Mouse (Mus musculus): ENCODE measurements around the gene Cpxm2.

Gene Cpxm2

DNA sequence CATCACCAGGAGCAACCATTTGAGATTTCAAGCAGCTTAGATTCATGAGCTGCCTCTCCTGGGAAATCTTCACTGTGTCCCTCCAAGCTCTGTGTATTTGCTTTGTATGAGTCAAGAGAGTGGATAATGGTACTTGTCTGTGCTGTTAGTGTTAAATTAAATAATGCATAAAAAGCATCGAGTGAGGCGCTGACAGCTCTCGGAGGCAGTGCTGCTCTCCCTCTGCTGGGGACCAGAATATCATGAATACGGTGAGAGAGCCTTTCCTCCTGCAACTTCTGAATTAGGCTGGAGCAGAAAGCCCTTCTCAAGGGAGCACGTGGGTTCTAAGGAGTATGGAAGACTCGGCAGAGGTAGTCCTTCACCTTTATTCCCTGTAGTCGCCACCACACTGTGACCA is 29.6 kb downstream of the Cpxm2 start:
- no peak for DNase-seq

DNA sequence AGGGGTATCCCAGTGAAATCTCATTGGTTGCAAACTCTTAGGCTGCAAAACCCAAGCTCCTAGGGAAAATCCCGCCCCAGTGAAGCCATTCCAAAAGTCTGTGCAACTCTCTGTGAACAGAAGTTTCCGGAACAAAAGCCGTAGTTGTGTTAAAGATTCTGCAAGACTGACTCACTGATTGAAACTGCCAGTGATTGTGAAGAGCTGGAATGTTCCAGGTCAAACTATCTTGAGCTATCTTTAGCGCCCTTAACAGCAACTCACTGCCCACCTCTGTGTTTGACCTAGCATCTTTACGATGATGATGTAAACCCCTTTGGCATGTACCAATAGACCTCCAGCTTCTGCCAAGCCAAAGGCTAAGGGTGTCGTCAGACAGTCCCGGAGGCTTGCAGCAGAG is 31.3 kb downstream of the Cpxm2 start:
- no peak for DNase-seq

DNA sequence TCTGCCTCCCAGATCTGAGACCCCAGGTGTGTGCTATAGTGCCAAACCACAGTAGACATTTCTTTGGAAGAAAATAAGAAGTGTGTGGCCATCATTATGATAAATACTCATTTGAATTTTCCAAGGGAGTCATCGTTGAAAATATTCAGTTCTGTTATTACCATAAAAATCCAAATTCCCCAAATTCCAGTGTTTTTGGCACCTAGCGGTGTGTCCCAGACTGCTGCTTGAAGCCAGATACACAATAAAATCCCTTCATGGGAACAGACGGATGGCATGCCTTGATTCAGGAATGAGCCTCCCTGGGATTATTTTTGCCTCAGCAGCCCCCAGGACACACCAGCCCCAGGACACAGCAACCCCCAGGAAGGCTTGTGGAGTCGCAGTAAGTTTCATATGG is 34.7 kb downstream of the Cpxm2 start:
- DNase-seq: no peak

DNA sequence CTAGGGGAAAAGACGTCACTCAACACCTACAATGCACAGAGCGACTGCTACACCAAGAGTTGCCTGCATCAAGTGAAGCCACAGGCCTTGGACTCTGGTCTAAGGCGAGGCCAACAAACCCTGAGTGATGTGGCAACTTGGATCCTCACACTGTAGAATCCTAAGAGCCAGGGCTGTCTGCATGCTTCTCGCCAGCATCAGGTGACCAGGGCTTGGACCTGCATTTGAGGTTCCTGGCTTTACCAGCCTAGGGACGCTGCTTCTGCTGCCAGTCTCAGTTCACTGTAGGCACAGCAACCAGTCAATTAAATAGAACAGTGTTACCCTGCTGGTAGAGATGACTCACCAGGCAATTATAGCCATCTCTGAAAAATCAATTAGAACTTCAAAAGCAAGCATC is 42.8 kb downstream of the Cpxm2 start:
- DNase-seq: no peak

DNA sequence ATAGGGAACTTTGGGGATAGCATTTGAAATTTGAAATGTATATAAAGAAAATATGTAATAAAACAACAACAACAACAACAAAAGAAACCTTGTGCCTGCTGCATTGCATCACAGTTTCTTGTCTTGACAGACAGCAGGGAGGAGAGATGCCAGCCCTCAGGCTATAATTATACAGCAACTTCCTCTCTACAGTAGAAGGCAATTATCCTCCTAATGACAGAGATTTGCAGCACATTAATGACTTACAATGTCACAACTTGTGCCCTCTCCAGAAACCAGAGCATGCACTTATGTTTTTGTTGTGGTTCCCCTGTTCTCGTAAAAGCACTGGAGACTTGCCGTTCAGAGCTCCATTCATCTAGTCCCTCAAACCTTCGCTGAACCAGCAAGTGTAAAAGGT is 44.2 kb downstream of the Cpxm2 start:
- DNase-seq: no peak

DNA sequence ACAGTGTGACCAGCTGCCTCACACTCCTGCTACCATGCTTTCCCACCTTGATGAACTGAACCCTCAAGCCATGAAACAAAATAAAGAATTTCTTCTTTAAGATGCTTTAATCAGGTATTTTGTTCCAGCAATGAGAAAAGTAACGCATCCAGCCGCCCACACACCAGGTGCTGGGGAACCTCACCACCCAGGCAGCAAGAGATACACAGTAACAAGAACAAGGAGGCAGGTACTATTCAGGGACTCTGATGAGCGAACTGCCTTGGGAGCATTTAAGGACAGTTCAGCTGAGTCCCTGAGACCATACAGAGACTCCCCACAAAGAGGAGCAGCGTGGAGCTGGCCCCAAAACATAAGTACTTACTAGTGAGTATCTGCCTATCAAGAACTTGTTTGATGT is 47.6 kb downstream of the Cpxm2 start:
- DNase-seq: no peak

DNA sequence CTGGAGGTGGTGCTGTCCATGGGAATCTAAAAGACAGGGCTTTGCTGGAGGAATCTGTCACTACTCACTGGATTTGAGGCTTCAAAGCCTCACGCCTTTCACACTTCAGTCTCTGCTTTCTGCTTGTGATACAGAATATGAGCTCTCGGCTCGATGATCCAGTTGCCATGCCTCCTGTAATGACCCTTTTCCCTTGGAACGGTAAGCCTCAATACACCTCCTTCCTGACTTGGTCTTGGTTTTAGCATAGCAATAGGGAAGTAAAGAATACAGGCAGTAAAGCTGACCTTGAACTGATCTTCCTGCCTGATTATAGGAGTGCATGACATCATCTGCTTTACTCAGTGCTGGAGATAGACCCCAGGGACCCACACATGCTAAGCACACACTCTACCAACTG is 49.2 kb downstream of the Cpxm2 start:
- no peak for DNase-seq

DNA sequence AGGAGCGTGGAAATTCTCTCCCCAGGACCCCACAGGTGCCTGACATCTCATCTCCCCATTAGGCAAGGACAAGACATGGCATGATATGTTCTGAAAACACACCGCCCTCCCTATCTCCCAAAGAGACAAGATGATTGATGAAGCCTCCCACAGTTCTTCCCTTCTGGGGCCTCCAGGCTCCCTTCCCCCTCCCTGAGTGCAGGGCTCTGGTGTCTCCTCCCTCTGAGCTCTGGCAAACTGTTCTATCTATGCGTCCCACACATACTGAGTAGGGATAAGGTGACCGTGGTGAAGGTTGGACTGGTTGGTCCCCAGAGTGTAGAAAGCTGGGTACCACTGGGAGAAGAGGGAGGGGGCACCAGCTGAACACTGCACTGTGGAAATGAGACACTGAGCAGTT is 56.1 kb downstream of the Cpxm2 start:
- no peak for DNase-seq

DNA sequence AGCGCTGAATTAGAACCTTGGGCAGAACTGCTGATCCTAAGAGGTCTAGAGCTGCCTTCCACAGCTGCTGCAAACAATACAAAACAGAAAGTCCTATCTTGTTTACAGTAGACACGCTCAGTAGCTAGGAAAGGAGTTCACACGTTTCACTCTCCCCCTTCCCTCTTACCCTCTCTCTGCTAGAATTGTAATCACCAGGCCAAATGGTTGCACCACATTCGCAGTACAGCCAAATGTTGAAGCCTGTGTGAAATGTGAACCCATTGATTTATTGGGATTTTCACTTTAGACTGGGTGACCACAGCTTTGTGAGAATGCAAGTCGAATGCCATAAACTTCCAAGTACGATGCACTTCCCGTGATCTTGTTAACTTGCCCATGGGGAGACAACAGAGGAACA is 59.9 kb downstream of the Cpxm2 start:
- DNase-seq: no peak

DNA sequence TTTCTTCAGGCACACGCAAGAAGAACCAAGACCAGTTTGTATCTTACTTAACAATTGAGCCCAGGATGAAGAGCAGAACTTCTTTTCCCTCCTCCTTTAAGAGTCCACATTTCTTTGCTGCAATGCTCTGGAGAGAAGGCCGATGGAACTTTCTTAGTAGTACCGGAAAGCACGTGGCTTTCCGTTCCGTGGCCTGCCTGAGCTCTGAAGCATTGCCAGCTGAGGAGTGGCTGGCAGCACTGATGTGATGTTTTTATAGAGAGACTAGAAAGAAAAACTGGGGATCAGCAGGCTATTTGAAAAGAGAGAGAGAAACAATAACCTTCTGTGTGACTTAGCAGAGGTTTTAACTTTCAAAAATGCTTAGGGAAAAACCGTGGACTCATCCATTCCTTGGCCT is 63.0 kb downstream of the Cpxm2 start:
- no peak for DNase-seq

DNA sequence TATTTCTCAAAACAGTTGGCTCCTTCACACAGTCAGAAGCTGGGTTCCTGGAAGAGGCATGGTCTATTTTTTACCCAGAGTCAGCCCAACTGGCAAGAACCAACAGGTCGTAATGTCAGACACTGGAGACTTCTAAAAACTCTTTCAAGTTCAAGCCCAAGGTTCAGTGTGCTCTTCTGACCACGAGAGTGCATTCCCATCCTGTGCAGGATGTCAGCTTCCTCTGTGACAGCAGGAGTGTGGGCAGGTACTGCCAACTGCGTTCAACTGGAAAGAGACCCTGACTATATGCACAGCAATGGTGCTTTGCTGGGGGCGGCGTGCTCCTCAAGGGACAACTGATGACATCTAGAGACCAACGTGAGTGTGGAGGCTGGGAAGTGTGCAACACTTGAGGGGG is 65.9 kb downstream of the Cpxm2 start:
- no peak for DNase-seq

DNA sequence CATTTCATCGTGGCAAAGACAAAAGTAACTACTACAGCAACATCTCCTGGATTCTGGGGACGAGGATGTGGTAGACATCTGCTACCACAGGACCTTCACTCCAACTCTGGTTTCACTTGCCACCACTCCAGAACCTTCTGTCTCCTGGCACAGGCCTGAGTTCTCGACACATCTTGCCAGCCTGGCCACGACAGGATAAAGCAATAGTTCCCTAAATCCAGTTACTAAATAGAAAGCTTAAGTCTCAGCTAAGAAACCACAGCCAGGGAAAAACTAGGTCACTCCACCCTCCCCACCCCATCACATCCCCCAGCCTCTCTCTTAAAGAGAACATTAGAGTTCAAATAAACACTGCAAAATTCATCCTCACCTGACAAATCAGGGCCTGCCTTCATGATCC is 66.4 kb downstream of the Cpxm2 start:
- no peak for DNase-seq

DNA sequence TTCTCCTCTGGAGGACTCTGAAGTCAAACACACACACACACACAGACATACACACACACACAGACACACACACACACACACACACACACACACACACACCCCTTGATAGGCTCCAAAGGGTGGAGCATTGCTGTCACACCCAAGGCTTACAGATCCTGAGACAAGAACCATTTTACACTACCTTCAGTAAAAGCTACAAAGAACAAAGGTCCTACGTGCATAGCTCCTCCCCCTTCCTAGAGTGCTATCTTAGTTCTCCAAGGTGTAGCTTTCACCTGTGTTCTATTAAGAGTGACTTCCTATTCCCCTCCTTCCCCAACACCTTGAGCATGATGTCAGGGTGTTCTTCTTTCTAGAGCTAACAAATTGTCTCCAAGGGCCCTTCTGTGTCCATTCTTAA is 78.7 kb downstream of the Cpxm2 start:
- DNase-seq: no peak

DNA sequence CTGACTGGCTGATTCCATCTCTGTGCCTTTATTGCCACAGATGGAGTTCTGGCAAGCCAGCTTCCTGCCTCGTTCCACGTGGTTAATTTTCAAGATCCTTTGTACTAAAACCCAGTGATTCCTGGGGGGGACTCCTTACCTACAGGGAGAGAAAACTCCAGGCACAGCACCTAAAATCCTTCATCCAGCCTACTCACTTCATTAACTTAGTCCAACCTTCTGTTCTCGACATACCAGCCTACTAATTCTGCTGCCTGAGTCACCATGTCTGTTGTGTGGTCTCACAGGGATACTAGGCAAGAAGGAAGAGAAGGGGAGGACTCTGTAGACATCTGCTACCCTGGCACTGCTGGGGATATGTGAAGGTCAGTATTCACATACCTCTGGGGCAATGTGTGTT is 80.0 kb downstream of the Cpxm2 start:
- no peak for DNase-seq

DNA sequence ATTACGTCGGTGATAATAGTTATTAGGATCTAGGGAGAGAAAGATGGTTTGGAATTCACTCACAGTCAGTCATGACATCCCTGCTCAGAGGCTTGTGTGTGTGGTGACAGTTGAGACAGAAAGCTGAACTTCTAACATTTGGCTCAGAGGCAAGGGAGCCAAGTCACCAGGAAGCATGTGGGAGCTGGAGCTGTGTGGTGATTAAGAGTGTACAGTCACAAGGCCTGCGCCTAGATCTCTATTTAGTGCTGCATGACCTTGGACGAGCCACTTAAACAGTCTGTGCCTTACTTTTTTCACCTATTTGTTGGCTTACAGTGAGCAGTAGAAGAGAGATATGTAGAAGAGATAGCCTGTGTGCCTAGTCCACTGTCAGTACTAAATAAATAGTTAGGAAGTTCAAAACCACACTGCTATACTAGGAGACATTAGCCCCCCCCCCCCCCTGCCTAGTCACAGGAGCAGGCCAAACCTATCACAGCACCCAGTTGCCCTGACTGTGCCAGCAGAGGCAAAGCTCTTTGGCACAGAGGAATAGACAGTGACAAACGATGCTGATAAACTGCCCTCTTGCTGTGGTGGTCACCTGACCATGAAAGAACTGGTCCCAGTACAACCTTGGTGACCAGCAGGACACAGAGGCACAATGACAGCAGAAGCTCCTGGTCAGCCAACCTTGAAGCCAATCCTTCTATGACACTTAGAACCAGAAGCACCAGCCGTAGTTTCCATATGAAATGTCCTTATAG is 83.5 kb downstream of the Cpxm2 start:
- DNase-seq: no peak

DNA sequence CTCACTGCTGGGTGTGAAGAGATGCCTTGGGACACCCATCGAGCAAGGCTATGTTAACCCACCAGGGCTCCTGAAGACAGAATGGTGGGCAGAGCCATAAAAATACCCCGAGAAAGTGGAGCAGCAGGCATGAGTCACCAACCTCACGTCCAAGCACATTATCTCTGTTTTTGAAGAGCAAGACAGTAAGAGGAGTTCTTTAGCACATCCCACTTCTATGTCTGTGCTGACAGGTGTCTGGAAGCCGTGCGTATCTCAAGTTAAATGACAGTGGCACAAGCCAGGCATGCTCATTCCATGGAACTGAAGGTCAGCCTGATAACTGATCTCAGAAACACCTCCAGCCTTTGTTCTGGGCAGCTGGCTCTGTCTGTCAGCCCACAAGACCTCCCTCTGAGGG is 86.6 kb downstream of the Cpxm2 start:
- no peak for DNase-seq

DNA sequence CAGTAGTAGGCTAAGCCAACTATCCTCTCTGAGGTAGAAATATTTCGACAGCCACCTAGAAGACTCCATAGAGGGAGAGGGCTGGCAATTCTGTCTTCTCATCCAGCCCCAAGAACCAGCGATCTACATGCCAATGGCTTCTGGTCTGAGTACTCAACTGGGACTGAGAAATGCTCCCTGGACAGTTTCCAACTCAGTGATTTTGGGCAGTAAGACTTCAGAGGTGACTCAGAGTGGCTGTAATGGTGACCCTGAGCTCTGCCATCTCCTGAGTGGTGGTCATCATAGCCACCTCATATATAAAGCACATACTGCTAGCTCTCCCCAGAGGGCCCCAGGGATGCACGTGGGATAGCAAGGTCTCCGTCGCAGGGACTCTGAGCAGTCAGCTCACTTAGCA is 87.0 kb downstream of the Cpxm2 start:
- no peak for DNase-seq

DNA sequence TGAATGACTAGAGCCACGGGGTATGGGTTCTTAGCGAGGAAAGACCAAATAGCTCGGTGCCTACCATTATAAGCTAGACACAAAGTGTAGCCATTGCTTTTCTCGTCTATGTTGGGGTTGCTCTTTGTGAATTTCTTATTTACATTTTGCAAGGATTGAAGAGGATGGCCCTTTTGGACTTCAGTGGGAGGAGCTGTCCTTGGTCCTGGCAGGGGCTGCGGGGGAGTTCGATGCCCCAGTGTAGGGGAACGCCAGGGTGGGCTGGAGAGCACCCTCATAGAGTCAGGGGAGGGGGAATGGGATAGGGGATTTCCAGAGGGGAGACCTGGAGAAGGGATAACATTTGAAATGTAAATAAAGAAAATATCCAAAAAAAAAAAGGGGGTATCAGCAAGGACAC is 94.4 kb downstream of the Cpxm2 start:
- DNase-seq: no peak

DNA sequence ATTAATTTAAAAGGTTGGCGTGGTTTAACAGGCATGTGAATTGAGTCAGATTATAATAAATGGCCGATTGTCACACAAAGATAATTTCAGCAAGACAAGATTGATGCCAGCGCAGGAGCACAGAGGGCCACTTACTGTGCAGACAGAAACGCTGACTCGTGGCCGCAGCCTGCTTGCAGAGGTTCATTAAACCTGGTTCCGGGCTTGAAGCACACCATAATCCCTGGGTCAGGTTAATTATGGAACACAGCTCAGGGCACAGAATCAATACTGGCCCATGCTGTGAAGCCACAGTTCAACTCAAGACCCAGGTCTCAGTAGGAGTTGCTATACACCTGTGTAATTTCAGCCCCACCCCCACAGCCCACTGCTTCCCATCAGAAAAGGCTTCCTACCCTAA is 98.0 kb downstream of the Cpxm2 start:
- DNase-seq: no peak

DNA sequence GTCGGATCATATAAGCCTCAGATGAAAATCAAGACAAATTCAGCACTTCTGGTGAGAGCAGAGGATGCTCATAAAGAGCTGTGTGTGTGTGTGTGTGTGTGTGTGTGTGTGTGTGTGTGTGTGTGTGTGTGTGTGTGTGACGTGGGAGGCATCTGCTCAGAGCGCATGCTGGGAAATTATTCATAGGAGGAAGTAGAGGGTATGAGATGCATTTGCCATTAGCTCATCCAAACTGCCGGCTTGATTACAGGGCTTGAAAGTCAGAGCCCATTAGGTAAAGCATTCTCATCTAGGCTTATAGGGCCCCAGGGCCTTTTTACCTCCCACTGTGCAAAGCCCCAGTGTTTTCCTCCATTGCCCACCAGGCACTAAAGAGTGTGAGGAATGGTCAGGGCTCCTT is 107.9 kb downstream of the Cpxm2 start:
- no peak for DNase-seq

DNA sequence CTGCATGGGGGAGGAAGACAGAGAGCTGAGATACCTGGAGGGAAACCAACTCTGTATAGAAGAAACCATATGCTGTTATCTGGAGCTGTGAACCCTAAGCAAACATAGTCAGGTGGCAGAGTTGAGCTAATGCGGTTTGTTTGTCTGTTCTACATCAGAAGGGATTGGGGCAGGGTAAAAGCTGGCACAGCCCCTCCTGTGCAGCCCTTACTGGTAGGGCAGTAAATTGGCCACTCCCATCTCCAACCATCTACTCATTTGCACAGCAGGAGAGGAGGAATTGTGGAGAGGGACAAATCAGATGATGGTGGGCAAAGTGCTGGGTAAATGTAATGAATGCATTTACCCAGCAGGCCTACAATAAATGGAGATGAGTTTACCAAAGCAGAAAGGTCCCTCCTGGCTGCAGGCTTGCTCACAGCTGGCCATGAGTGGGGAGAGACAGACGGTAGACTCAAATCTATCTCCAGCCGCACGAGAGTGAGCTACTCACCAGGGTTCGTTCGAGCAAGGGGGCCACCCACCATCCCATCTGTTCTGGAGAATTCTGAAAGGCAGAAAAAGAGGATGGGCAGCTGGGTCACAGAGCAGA is 122.5 kb downstream of the Cpxm2 start:
- DNase-seq: no peak

DNA sequence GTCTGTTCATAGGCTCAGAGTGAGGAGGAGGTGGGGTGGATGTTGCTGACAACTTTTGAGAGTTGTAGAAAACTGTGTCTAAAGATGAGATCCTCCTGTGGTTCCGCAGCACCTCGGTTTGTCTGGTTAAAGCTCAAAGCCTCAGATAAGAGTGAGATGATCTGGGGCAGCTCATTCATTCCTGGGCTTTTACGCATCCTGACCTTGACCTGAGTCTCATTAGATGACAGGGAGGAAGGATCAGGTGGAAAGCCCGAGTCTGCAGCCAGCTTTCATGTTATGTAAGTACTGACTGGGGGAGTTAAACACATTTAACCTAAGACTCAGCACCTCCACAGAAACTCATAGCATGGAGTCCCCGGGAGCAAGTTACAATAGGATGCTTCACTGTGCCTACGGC is 127.9 kb downstream of the Cpxm2 start:
- no peak for DNase-seq

DNA sequence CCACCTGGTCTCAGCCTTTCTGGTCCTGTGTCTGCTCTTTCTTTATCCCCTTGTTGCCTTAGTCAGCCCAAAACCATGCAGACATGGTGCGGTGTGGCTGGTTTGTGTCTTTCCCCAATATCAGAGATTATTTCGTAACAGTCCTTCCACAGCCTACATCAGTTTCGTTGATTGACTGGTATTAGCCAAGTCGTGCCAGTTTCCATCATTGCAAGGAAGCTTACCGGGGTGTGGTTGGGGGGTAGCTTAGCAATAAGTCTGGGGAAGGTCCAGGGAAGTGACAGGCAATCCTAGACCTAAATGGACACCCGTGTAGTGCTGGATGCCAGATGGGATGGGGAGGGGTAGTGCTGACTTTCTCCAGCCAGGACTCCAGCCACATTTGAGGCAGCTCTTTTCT is 128.9 kb downstream of the Cpxm2 start:
- no peak for DNase-seq

DNA sequence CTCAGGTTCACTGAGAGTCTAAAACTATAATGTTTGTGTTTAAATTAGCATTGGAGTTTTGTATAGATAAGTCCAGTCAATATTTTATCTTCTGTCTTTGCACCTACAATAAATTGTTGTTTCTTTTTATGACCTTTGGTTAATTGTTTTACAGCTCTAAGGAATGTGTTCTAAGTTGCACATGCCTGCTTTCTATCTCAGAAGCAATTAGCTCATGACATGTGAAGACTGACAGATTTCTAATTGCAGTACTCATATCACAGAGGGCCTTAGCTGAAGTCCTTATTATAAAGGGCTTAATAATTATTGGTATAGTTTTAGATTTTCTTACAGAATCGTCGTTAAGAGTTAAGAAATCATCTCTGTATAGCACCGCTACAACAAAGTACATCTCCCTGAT is 138.6 kb downstream of the Cpxm2 start:
- no peak for DNase-seq

DNA sequence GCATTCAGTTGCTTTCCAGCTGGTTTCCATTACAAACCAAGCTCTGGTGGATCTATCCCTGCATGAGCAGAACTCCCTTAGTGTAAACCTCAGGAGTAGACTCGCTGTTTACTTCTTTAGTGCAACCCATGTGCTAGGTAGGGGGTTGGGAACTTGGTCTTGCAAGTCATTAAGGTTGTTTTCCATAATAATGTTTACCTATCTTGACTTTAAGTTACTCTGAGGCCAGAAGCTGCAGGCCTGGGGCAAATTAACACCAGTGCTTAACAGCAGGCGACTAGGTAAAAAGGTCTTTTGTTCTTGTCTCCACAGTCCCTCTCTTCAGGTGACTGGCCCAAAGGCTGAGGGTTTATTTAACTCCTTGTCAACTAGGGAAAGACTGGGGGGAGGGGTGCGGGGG is 139.3 kb downstream of the Cpxm2 start:
- DNase-seq: no peak
